ENCODE assay signal across 7 mouse cellular contexts in the genomic region with DNA sequence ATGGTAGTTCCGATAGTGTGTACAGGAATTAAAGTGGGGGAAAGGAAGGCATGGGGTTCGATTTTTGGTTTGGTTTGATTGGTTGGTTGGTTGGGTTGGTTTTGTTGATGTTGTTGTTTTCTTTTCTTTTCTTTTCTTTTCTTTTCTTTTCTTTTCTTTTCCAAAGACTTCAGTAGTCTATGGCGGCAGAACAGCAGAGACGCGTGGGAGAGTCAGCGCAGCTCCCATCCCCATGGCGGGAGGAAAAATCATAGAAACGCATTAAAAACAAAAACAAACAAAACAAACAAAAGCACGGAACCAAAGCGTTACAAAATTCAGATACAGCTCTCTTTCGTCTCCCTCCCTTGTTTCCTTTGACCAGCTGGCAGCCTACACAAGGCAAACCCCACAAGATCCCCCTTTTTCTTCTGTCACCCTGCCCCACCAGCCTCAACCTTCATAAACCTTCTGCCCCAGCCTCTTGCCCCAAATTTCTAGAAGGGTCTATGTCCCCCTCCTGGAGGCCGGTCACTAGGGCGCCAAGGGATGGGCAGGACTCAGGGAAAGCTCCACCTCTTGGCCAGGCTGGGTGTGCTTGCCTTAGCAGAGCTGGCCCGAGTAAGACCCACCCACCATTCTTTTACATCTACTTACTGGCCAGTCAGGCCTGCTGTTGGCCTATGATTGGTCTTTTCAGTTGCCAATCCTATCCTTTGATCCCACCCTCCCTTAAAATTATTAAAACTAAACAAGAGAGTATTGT. TPM values are rescaled to one million over a fixed set of nuclear protein-coding genes. Genes with fewer than 3 reads are reported as not detected.
DNase-seq lines count a peak whose midpoint lies in the region; ATAC-seq lines count a peak whose summit lies in the region.

No protein-coding gene starts in this region.

- DNase-seq in adrenal gland, adult 8-10 months: peak; percentile 73
- peak; percentile 82 for DNase-seq in embryo, embryonic 10.5 days (ENCODE audit: low spot score)
- DNase-seq in gastrocnemius, postnatal 14 days: peak; percentile 69
- peak; percentile 71 for DNase-seq in intestine, embryonic 14.5 days (ENCODE audit: low spot score)
- DNase-seq in left cerebral cortex, postnatal 10 days (ENCODE audit: extremely low spot score in 1 of 2, low spot score in 2 of 2): peak; percentile 48 to 78
- peak; percentile 29 for DNase-seq in right cerebral cortex, postnatal 14 days

- no peaks in the 10 kb centered on the region for H3K36me3 ChIP-seq in intestine, embryonic 14.5 days (ENCODE audit: control insufficient read depth, insufficient read depth, low read length)

- H3K9me3 ChIP-seq in intestine, embryonic 14.5 days (ENCODE audit: control insufficient read depth, low read length): no peaks in the 10 kb centered on the region

- H3K27ac ChIP-seq in intestine, embryonic 14.5 days (ENCODE audit: low read depth): peak overlapping the region; percentile 44

- intact Hi-C loops in gastrocnemius, postnatal 14 days (cut with DNase I; ENCODE audit: low total_unique reads): no loop called here
- intact Hi-C loops in left cerebral cortex, postnatal 10 days (cut with DNase I): no loop called here

- no peaks in the 10 kb centered on the region for H3K27me3 ChIP-seq in intestine, embryonic 14.5 days (replicated peaks; ENCODE audit: control insufficient read depth, insufficient read depth, low read length)

- H3K4me1 ChIP-seq in intestine, embryonic 14.5 days (replicated peaks; ENCODE audit: control insufficient read depth, insufficient read depth, low read length): no peaks in the 10 kb centered on the region

- H3K4me2 ChIP-seq in intestine, embryonic 14.5 days (ENCODE audit: low read length): peak overlapping the region; percentile 54

- peak overlapping the region; percentile 51 for H3K4me3 ChIP-seq in intestine, embryonic 14.5 days (ENCODE audit: low read depth, low read length)

- 11% methylated on average over 14 of the region's 14 CpGs for WGBS in intestine, embryonic 14.5 days

- peak overlapping the region; percentile 35 for H3K9ac ChIP-seq in intestine, embryonic 14.5 days (ENCODE audit: low read length)

- ATAC-seq in intestine, embryonic 14.5 days (replicated peaks; ENCODE audit: low FRiP score, low TSS enrichment, low read depth): peak; percentile 95
- peak; percentile 85 for ATAC-seq in megakaryocyte progenitor cell, adult 5-6 weeks (replicated peaks; ENCODE audit: poor library complexity)

RNA-seq across cellular contexts. Expression of a gene that starts 0.6 kb away (rescaled TPM):
- total RNA-seq in adrenal gland, adult 8-10 months (2022): 1 to 10 TPM; 5.1 to 8.7 (median 8.1) TPM
- total RNA-seq in gastrocnemius, postnatal 14 days (2021): 100 to 1,000 TPM; 152 to 215 TPM
- polyA plus RNA-seq in intestine, embryonic 14.5 days (2014; fragmentation: Nextera tagmentation; extraction: Ambion mirVana): 18.0 and 21.5 TPM in 2 replicates
- total RNA-seq in left cerebral cortex, postnatal 10 days (2021): 10 to 100 TPM; 18.6 to 21.0 TPM
- total RNA-seq in megakaryocyte progenitor cell, adult 5-6 weeks (2015): 7.9 and 10.9 TPM in 2 replicates
- total RNA-seq in megakaryocyte progenitor cell, adult 5-6 weeks (2017): 7.6 and 8.7 TPM in 2 replicates

Comparison
In these comparisons a context has a peak if more than half of its experiments do, and no peak if none do; other contexts are left out.
1. Peak in every context shown above with its lines: DNase-seq, ATAC-seq, H3K4me3 ChIP-seq and H3K27ac ChIP-seq.
2. DNase-seq: peak in every context shown above with its lines; median percentile 82 in embryo, embryonic 10.5 days; 73 in adrenal gland, adult 8-10 months; 71 in intestine, embryonic 14.5 days; 69 in gastrocnemius, postnatal 14 days; 63 in left cerebral cortex, postnatal 10 days; 29 in right cerebral cortex, postnatal 14 days.
3. RNA of a gene that starts 0.6 kb away (total RNA-seq): 152 to 215 TPM in gastrocnemius, postnatal 14 days; 18.6 to 21.0 TPM in left cerebral cortex, postnatal 10 days, 5.1 to 8.7 TPM in adrenal gland, adult 8-10 months and 7.6 to 10.9 TPM in megakaryocyte progenitor cell, adult 5-6 weeks; every median in the first group is over 4 times any median in the second.